Mouse (Mus musculus): ENCODE measurements at regions not wholly inside any gene's neighbourhood (a gene's known extent, or its start where the extent isn't known, plus 50 kb on each side); places are given as distances from the start of the nearest gene placed in this dataset.

DNA sequence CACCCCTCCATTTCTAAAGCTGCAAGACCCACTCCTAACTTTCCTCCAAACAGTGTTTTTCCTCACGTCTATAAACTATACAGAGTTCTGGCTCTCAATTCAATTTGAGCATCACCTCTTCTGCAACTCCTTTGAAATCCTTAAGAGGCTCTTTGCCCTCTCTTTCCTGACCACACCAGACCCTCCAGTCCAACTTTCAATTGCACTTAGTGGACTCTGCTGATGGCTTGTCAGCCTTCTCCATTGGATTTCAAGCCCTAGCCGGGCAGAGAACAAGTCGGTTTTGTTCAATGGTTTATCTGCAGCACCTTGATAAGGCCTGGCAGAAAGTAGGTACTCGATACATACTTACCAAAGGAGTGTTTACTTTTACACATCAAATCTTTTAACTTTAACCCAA is 119.4 kb downstream of the Rps29 start:
- 83% methylated on average over 4 of the region's 4 CpGs for WGBS
- Histone ChIP-seq H3K4me1 (ENCODE audit: control insufficient read depth, insufficient read depth, low read length) (no peaks in the 10 kb centered on the region), H3K27ac (ENCODE audit: insufficient read depth, low read length) (no peak overlapping the region), H3K4me3 (replicated peaks; ENCODE audit: insufficient read depth, low read depth, low read length) (no peak overlapping the region), H3K27me3 (ENCODE audit: control insufficient read depth, insufficient read depth, low read length) (no peaks in the 10 kb centered on the region)
- no peak for DNase-seq
- no peak for TF ChIP-seq POLR2A (IDR thresholded peaks at IDR 0.05; ENCODE audit: borderline replicate concordance, insufficient read depth, low read length)
- no peak for TF ChIP-seq CTCF (IDR thresholded peaks at IDR 0.05; ENCODE audit: borderline replicate concordance, insufficient read depth, low read depth, low read length)

DNA sequence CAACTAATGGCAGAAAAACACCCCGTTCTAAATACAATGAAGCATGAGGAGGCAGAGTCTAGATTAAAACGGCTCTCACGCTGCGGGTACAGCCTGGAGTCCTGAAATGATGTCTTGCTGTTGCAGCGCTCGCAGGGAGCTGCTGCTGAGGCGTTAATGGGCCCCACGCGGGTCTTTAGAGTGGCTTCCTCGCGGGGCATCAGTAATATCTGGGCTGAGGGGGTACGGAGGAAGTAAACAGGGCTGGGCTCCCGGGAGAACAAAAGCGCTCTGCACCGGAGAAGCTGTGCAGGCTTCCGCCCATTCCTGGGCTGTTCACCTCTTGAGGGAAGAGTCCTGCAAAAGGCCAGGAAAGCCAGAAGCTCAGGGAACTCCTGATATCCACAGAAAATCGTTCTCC is 135.4 kb downstream of the Rps29 start:
- Histone ChIP-seq H3K27ac (ENCODE audit: insufficient read depth, low read length) (no peak overlapping the region), H3K4me1 (ENCODE audit: control insufficient read depth, insufficient read depth, low read length) (no peaks in the 10 kb centered on the region), H3K27me3 (ENCODE audit: control insufficient read depth, insufficient read depth, low read length) (no peaks in the 10 kb centered on the region), H3K4me3 (replicated peaks; ENCODE audit: insufficient read depth, low read depth, low read length) (no peak overlapping the region)
- WGBS = 60% methylated on average over 17 of the region's 17 CpGs
- no peak for DNase-seq
- TF ChIP-seq CTCF (IDR thresholded peaks at IDR 0.05; ENCODE audit: borderline replicate concordance, insufficient read depth, low read depth, low read length) (no peak), POLR2A (IDR thresholded peaks at IDR 0.05; ENCODE audit: borderline replicate concordance, insufficient read depth, low read length) (no peak)

DNA sequence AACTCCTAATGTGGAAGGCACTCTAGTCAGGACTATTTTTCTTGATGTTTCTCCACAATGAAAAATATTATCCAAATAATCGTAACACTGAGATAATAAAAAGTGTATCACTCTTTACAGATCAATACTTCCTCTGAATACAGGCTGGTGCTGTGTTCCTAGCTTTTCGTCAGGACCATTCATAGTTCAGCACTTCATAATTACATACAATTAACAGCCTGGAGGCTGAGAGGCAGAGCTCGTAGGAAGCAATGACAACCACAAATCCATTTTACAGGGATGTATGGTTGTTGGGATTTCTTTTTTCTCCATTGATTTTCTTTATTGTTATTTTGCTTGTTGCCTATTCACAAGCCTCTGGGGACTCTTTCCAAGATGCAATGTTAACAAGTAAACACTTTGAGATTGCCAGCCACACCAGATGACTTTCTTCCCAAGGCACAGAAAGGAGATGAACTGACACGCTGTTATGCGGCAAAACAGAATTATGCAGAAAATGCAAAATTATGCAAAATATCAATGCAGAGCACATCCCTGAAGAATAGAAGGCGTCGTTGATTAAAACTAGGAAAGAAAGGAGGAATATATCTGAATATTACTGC is 142.2 kb downstream of the Rps29 start:
- Histone ChIP-seq H3K27me3 (ENCODE audit: control insufficient read depth, insufficient read depth, low read length) (no peaks in the 10 kb centered on the region), H3K27ac (ENCODE audit: insufficient read depth, low read length) (no peak overlapping the region), H3K4me1 (ENCODE audit: control insufficient read depth, insufficient read depth, low read length) (no peaks in the 10 kb centered on the region), H3K4me3 (replicated peaks; ENCODE audit: insufficient read depth, low read depth, low read length) (no peak overlapping the region)
- TF ChIP-seq POLR2A (IDR thresholded peaks at IDR 0.05; ENCODE audit: borderline replicate concordance, insufficient read depth, low read length) = no peak
- TF ChIP-seq CTCF (IDR thresholded peaks at IDR 0.05; ENCODE audit: borderline replicate concordance, insufficient read depth, low read depth, low read length) = no peak
- WGBS = 61% methylated on average over 7 of the region's 7 CpGs
- DNase-seq = no peak

DNA sequence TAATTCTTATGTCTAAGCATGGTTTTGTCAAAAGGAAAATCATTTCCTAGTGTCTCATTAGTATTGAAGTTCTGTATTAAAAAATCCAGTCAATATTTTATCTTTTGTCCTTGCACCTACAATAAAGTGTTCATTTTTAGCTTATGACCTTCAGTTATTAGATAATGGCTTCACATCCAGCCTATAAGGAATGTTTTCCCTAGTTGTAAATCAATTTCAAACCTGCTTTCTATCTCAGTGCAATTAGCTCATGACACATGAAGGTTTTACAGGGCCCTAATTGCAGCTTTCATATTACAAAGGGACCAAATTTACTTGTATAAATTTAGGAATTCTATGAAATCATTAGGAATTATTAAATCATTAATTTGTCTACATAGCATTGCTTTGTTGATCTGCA is 153.8 kb downstream of the Rps29 start:
- Histone ChIP-seq H3K4me3 (replicated peaks; ENCODE audit: insufficient read depth, low read depth, low read length) (no peak overlapping the region), H3K4me1 (ENCODE audit: control insufficient read depth, insufficient read depth, low read length) (no peaks in the 10 kb centered on the region), H3K27ac (ENCODE audit: insufficient read depth, low read length) (no peak overlapping the region), H3K27me3 (ENCODE audit: control insufficient read depth, insufficient read depth, low read length) (no peaks in the 10 kb centered on the region)
- DNase-seq = no peak
- TF ChIP-seq POLR2A (IDR thresholded peaks at IDR 0.05; ENCODE audit: borderline replicate concordance, insufficient read depth, low read length) (no peak), CTCF (IDR thresholded peaks at IDR 0.05; ENCODE audit: borderline replicate concordance, insufficient read depth, low read depth, low read length) (no peak)

DNA sequence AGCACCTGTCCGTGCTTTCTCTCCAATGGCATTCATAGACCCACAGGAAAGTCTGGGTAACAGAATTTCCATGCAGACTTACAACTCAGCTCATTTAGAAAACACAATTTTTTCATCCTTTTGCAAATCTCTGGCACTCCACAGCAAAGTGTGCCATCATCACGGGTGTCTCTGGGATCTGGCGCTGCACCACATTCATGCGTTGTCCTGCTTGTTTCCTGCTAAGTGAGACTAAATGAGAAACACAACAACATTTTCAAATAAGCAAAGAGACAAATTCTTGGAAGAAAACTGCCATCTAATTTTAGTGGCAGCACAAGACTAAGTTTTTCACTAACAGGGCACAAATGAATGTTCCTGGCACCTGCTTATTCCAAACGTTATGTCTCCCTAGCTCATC is 156.9 kb downstream of the Rps29 start:
- 60% methylated on average over 5 of the region's 5 CpGs for WGBS
- Histone ChIP-seq H3K27ac (ENCODE audit: insufficient read depth, low read length) (no peak overlapping the region), H3K27me3 (ENCODE audit: control insufficient read depth, insufficient read depth, low read length) (no peaks in the 10 kb centered on the region), H3K4me1 (ENCODE audit: control insufficient read depth, insufficient read depth, low read length) (no peaks in the 10 kb centered on the region), H3K4me3 (replicated peaks; ENCODE audit: insufficient read depth, low read depth, low read length) (no peak overlapping the region)
- TF ChIP-seq POLR2A (IDR thresholded peaks at IDR 0.05; ENCODE audit: borderline replicate concordance, insufficient read depth, low read length) = no peak
- no peak for TF ChIP-seq CTCF (IDR thresholded peaks at IDR 0.05; ENCODE audit: borderline replicate concordance, insufficient read depth, low read depth, low read length)
- no peak for DNase-seq

DNA sequence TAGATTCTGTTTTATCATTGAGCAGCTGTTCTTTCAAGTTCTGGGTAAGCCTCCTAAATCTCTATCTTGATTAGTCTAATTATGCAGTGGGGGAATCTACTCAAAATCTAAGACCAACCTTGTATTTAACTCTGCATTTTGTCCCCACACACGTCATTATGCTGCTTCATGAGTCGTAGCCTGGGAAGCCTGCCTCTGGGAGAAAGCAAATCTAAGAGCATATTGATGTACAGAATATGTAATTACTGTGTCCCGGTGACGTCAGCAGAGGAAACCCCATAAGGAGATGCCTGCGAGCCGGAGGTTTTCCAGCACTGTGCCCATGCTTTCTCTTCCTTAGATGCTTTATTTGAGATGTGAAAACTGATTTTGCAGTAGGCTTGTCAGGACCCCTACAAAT is 161.7 kb downstream of the Rps29 start:
- no peaks in the 10 kb centered on the region for H3K27me3 ChIP-seq (ENCODE audit: control insufficient read depth, insufficient read depth, low read length)
- DNase-seq = no peak
- no peak overlapping the region for H3K4me3 ChIP-seq (replicated peaks; ENCODE audit: insufficient read depth, low read depth, low read length)
- no peaks in the 10 kb centered on the region for H3K4me1 ChIP-seq (ENCODE audit: control insufficient read depth, insufficient read depth, low read length)
- H3K27ac ChIP-seq (ENCODE audit: insufficient read depth, low read length) = no peak overlapping the region
- WGBS = 62% methylated on average over 6 of the region's 6 CpGs
- TF ChIP-seq POLR2A (IDR thresholded peaks at IDR 0.05; ENCODE audit: borderline replicate concordance, insufficient read depth, low read length) = no peak
- no peak for TF ChIP-seq CTCF (IDR thresholded peaks at IDR 0.05; ENCODE audit: borderline replicate concordance, insufficient read depth, low read depth, low read length)

DNA sequence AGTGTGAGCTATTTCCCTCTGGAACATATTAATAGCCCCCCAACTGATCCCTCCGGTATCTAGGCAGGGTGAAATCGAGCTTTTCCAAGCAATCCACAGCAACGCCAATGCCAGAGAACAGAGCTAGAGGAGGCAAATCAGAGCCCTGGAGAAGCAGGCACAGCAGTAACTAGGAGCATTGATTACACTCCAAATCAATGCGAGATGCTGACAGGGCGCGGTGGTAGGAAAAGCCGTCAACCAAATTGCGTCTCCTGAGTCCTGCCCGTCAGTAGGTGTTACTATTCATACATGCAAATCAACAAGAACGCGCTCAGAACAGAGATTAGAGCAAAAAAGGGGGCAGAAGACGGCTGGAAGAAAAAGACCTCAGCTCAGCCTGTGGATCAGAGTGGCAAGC is 162.2 kb downstream of the Rps29 start:
- no peaks in the 10 kb centered on the region for H3K27me3 ChIP-seq (ENCODE audit: control insufficient read depth, insufficient read depth, low read length)
- TF ChIP-seq CTCF (IDR thresholded peaks at IDR 0.05; ENCODE audit: borderline replicate concordance, insufficient read depth, low read depth, low read length) = no peak
- TF ChIP-seq POLR2A (IDR thresholded peaks at IDR 0.05; ENCODE audit: borderline replicate concordance, insufficient read depth, low read length) = no peak
- no peak for DNase-seq
- H3K4me3 ChIP-seq (replicated peaks; ENCODE audit: insufficient read depth, low read depth, low read length) = no peak overlapping the region
- H3K4me1 ChIP-seq (ENCODE audit: control insufficient read depth, insufficient read depth, low read length) = no peaks in the 10 kb centered on the region
- H3K27ac ChIP-seq (ENCODE audit: insufficient read depth, low read length) = no peak overlapping the region
- WGBS = 32% methylated on average over 12 of the region's 12 CpGs

DNA sequence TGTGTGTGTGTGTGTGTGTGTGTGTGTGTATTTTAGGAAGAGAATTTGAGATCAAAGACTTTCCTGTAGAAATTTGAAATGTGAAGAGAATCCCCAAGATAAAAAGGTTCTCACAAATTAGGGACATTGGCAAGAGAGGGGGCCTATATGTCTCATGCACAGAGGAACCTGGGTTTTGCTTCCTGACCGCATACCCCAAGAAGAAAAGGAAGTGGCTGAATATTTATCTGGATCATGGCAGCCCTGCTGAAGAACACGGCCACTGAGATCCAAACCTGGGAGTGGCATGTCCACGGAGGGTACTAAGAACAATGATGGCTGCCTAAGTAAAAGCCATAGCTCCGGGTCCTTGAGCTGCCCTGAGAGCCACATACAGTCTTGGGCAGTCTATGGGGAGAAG is 178.3 kb downstream of the Rps29 start:
- H3K4me3 ChIP-seq (replicated peaks; ENCODE audit: insufficient read depth, low read depth, low read length) = no peak overlapping the region
- no peaks in the 10 kb centered on the region; the same call in 1 of the 2 replicates for H3K27me3 ChIP-seq (ENCODE audit: control insufficient read depth, insufficient read depth, low read length)
- 89% methylated on average over 4 of the region's 4 CpGs for WGBS
- TF ChIP-seq POLR2A (IDR thresholded peaks at IDR 0.05; ENCODE audit: borderline replicate concordance, insufficient read depth, low read length) = no peak
- no peak for TF ChIP-seq CTCF (IDR thresholded peaks at IDR 0.05; ENCODE audit: borderline replicate concordance, insufficient read depth, low read depth, low read length)
- no peak for DNase-seq
- H3K4me1 ChIP-seq (ENCODE audit: control insufficient read depth, insufficient read depth, low read length) = no peaks in the 10 kb centered on the region
- no peak overlapping the region for H3K27ac ChIP-seq (ENCODE audit: insufficient read depth, low read length)

Measured in cerebellum, adult 2 months (tissue).